Mouse (Mus musculus) A20 (cell line): Measurements from ENCODE around the gene Akap8l.
A peak's percentile ranks its signal among the peaks of the same experiment; 100 is the strongest.

Experiments used
- DNase-seq: peaks from one replicate; pipeline ENCODE4 v3.0.0-alpha.2; 2011; ENCODE audit warnings: low read depth, low spot score

The Akap8l gene

GRCm38 (mm10) chr17:32350382-32350983, at the start of gene Akap8l:
TSS of gene Akap8l (minus strand) at chr17:32350607.
- DNase-seq = peak; percentile 99

DNA sequence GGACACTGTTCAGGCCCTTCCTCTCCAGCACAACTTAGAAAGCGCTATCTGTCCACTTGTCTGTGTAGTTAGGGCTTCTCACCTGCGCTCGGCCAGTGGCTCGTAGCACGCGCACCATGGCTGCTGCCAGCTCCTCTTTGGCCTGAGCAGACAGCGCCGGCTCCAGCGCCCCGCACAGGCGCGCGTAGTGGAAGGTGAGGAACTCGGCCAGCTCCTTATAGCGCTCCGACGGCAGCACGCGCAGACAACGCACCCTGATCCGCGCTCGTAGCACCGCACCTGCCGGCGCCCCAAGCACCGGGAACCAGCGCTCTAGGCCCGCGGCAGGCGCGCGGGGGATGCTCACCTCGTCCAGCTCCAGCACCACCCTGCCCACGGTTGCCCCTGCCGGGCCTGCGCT, 45.9 kb upstream of the Akap8l start:
- no peak for DNase-seq

GRCm38 (mm10) chr17:32393944-32394343, 43.5 kb upstream of the Akap8l start:
- DNase-seq = no peak

- DNase-seq = peak; percentile 92
Measured at GRCm38 (mm10) chr17:32389101-32389659, 38.8 kb upstream of the Akap8l start, which contains the start of gene Wiz. TSS of gene Wiz (minus strand) at chr17:32389439.

DNA sequence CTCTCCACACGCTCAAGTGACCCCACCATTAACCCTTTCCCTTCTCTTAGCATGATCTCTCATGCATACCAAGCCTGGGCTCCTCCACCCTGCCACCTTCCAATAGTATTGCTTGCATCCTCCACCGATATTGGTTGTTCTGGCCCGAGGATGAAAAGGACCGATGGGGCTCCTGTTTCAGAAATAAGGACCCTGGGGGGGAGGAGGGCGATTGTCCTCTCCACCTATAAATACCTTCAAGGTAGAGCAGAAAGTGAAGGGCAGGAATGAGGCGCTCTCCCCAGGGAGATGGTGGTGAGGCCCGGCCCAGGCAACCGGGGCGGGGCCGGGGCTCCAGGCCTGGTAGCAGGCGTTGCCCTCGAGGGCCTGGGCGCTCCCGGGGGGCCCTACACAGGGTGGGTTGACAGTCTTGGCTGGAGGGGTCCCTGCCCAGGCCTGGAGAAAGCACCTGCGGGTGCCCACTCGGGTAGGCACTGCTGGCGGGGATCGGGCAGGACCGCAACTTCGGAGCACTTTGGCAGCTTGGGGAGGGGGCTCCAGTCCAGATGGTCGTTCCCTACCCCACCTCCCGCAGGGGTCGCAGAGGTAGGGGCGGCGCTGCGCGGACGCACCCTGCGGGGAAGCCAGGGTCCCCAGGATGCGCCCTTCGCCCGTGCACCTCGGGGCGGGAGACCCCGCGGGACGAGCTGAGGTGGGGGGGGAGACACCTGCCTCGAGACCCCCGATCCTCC, 38.1 kb upstream of the Akap8l start:
- peak; percentile 48 for DNase-seq

DNA sequence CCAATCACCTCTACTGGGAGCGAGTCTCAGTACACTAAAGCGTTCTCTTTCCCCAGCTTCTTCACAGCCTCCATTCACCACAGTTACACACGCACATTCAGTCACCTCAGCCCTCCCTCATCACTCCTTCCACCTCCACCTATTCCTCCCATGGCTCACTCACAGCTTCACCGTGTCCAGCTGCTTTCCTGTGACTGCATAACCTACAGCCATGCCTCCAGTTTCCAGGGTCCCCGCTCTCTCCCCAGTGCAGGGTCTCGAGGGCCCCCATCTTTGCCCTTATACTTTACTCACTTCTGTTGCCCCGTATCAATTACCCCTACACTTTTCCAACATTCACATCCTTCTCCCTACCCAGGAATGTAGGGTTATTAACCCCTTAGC, 37.6 kb upstream of the Akap8l start:
- DNase-seq = peak; percentile 8

GRCm38 (mm10) chr17:32386659-32387432, 36.4 kb upstream of the Akap8l start:
- peak; percentile 64 for DNase-seq

GRCm38 (mm10) chr17:32383661-32384060, 33.3 kb upstream of the Akap8l start:
- no peak for DNase-seq

GRCm38 (mm10) chr17:32382576-32382975, 32.2 kb upstream of the Akap8l start:
- no peak for DNase-seq

GRCm38 (mm10) chr17:32378786-32379185, 28.4 kb upstream of the Akap8l start:
- no peak for DNase-seq

GRCm38 (mm10) chr17:32377137-32377536, 26.7 kb upstream of the Akap8l start:
- DNase-seq = no peak

DNA sequence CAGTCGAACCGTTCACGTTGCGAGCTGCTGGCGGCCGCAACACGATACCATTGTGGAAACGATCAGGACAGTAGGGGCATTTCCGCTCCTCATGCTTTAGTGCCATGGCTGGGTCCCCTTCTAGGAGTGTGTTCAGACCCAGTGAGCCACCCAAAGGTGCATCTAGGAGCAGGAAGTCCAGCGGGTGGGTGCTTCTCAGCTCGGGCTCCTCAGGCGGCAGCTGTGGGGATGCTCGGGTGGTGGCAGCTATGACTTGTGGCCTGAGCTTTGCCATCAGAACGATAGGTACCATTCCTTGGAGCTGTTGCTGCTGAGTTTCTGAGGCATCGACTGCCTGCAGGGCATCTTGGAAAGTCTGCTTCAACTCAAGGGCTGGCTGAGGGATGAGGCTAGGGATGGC, 26.1 kb upstream of the Akap8l start:
- DNase-seq = no peak

DNA sequence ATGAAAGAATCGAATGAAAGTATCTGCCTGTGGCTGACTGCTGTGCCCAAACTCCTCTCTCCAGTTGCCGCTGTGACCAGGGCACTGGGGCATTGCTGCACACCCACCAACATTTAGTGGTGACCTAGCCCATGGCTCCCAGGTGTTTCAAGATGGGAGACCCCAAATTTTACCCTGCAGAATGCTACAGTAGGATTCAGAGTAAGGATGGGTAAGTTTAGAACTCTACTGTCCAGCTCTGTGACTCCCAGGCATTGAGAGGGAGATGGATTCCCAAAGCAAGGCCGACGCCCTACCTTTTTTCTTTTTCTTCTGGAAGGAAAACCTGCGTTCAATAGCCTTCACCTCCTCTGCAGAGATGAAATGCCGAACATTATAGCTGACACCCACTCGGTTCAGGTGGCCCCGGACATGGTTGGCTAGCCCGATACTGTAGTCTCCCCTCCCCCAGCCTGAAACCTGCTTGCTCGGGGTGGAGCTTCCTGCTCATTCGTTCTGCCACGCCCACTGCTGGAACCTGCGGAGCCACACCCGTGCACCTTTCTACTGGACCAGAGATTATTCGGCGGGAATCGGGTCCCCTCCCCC, 18.7 kb upstream of the Akap8l start:
- DNase-seq = no peak

DNA sequence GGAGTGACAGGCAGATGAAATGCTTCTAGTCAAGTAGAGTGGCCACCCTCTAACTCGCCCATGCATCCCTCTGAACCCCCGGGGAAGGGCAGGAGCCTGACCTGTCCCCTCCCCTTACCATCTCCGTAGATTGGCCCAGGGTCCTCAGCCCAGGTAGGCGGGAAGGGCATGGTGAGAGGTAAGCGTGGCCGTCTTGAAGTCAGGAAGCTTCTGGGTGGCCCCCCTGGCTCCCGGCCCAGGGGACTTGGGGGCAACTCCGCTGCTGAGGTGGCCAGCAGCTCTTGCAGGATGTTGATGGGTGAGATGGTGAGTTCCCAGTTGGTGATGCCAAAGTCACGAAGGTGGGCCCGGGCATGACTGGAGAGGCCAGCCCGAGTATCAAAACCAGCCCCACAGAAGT, 17.3 kb upstream of the Akap8l start:
- no peak for DNase-seq

DNA sequence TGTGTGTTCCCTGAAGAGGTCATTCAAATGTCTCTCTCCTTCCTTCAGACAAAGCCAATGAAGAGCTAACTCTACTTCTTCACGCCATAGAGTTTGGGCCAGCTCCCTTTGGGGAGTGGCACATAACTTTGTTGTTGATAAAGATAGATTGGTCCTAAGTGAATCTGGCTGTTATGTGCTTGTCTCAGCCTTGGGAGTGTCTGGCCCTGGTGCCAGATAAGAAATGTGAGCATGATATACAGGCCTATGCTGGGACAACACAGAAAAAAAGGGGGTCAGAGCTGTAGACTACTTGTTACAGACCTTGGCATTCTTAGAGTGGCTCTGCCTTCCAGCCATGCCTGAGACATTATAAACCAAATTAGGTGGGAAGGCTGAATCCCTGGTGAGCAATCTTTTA, 14.9 kb upstream of the Akap8l start:
- no peak for DNase-seq

- no peak for DNase-seq
Measured at GRCm38 (mm10) chr17:32364850-32365249, 14.4 kb upstream of the Akap8l start.

- DNase-seq = peak; percentile 86
Measured at GRCm38 (mm10) chr17:32364331-32364730, 13.9 kb upstream of the Akap8l start.

DNA sequence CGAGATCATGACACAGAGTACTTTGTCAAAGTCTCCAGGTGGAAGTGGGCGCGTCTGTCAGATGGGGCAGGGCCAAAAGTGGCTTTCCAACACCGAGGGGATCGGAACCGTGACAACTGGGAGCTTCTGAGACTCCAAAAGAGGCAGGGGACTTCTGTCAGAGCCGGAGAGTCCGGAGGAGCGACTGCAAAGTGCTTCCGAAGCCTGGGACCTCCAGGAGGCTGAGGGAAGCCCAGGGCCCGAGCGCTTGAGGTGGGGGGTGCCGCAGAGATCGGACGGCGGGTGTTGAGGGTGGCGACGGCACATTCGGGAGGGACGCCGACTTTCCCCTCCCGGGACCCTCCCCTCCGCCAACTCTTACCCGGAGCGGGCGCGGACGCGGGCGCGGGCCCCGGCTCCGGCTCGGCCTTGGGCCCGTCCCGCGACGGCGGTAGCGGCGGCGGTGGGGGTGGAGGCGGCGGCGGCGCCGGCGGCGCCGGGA, 13.5 kb upstream of the Akap8l start:
- peak; percentile 49 for DNase-seq

- DNase-seq = no peak
Measured at GRCm38 (mm10) chr17:32362686-32363085, 12.3 kb upstream of the Akap8l start.

GRCm38 (mm10) chr17:32359928-32360327, 9.5 kb upstream of the Akap8l start:
- DNase-seq = no peak

DNA sequence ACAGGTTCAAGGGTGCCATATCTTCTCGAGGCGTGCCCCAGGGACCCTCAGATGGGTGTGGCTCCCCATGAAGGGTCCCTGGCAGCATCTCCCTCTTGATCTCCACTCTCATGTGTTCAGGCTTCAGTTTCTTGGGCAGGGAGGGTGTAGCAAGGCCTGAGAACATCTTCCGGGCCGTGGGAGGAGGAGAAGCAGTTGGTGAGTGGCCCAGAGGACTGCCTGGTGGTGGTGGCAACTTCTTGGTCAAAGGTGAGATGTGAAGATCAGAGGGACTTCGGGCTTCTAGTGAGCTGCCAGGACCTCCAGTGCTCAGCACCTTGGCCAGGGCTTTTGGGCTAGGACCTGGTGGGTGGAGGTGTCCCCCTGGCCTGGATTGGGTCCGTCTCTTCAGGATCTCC, 8.5 kb upstream of the Akap8l start:
- DNase-seq = no peak
